Mouse (Mus musculus): ENCODE measurements at regions not wholly inside any gene's neighbourhood (a gene's known extent, or its start where the extent isn't known, plus 50 kb on each side); places are given as distances from the start of the nearest gene placed in this dataset.

GRCm38 (mm10) chr3:105359636-105360035, 92.5 kb upstream of the Kcnd3 start:
- no peaks in the 10 kb centered on the region for H3K36me3 ChIP-seq (ENCODE audit: insufficient read depth)
- ATAC-seq (ENCODE audit: insufficient read depth) = no peak
- no peak overlapping the region for H3K4me2 ChIP-seq
- H3K9me3 ChIP-seq (ENCODE audit: low read depth, low read length) = no peaks in the 10 kb centered on the region
- DNase-seq = no peak
- 48% methylated on average over 3 of the region's 3 CpGs for WGBS
- H3K4me1 ChIP-seq (ENCODE audit: insufficient read depth) = no peaks in the 10 kb centered on the region
- H3K9ac ChIP-seq = no peak overlapping the region
- TF ChIP-seq CTCF (IDR thresholded peaks at IDR 0.05; ENCODE audit: low read depth) = no peak
- no peaks in the 10 kb centered on the region for H3K27me3 ChIP-seq (ENCODE audit: insufficient read depth, low read length)
- no peak overlapping the region for H3K27ac ChIP-seq (ENCODE audit: low read depth)
- H3K4me3 ChIP-seq (ENCODE audit: low read depth, low read length) = no peak overlapping the region

GRCm38 (mm10) chr3:105364685-105365084, 87.4 kb upstream of the Kcnd3 start:
- H3K27ac ChIP-seq (ENCODE audit: low read depth) = no peak overlapping the region
- no peaks in the 10 kb centered on the region for H3K36me3 ChIP-seq (ENCODE audit: insufficient read depth)
- no peak overlapping the region for H3K4me3 ChIP-seq (ENCODE audit: low read depth, low read length)
- H3K4me1 ChIP-seq (ENCODE audit: insufficient read depth) = no peaks in the 10 kb centered on the region
- no peaks in the 10 kb centered on the region for H3K27me3 ChIP-seq (ENCODE audit: insufficient read depth, low read length)
- no peaks in the 10 kb centered on the region for H3K9me3 ChIP-seq (ENCODE audit: low read depth, low read length)
- no peak overlapping the region for H3K9ac ChIP-seq
- H3K4me2 ChIP-seq = no peak overlapping the region
- 83% methylated on average over 5 of the region's 5 CpGs for WGBS
- no peak for TF ChIP-seq CTCF (IDR thresholded peaks at IDR 0.05; ENCODE audit: low read depth)
- DNase-seq (no peak), ATAC-seq (ENCODE audit: insufficient read depth) (no peak)

GRCm38 (mm10) chr3:105366806-105367205, 85.3 kb upstream of the Kcnd3 start:
- Histone ChIP-seq H3K4me3 (ENCODE audit: low read depth, low read length) (no peak overlapping the region), H3K4me2 (no peak overlapping the region), H3K4me1 (ENCODE audit: insufficient read depth) (no peaks in the 10 kb centered on the region), H3K9me3 (ENCODE audit: low read depth, low read length) (no peaks in the 10 kb centered on the region), H3K36me3 (ENCODE audit: insufficient read depth) (no peaks in the 10 kb centered on the region), H3K9ac (no peak overlapping the region), H3K27me3 (ENCODE audit: insufficient read depth, low read length) (no peaks in the 10 kb centered on the region), H3K27ac (ENCODE audit: low read depth) (no peak overlapping the region)
- DNase-seq = no peak
- ATAC-seq (ENCODE audit: insufficient read depth) = no peak
- no peak for TF ChIP-seq CTCF (IDR thresholded peaks at IDR 0.05; ENCODE audit: low read depth)
- WGBS = 80% methylated on average over 6 of the region's 6 CpGs

- WGBS = 65% methylated on average over 8 of the region's 8 CpGs
- DNase-seq (no peak), ATAC-seq (ENCODE audit: insufficient read depth) (no peak)
- Histone ChIP-seq H3K9me3 (ENCODE audit: low read depth, low read length) (no peaks in the 10 kb centered on the region), H3K27me3 (ENCODE audit: insufficient read depth, low read length) (no peaks in the 10 kb centered on the region), H3K4me1 (ENCODE audit: insufficient read depth) (no peaks in the 10 kb centered on the region), H3K36me3 (ENCODE audit: insufficient read depth) (no peaks in the 10 kb centered on the region), H3K4me2 (no peak overlapping the region), H3K27ac (ENCODE audit: low read depth) (no peak overlapping the region), H3K9ac (no peak overlapping the region), H3K4me3 (ENCODE audit: low read depth, low read length) (no peak overlapping the region)
- TF ChIP-seq CTCF (IDR thresholded peaks at IDR 0.05; ENCODE audit: low read depth) = no peak
Observed at GRCm38 (mm10) chr3:105367972-105368371, 84.2 kb upstream of the Kcnd3 start.

GRCm38 (mm10) chr3:105372371-105372828, 79.7 kb upstream of the Kcnd3 start:
- ATAC-seq (ENCODE audit: insufficient read depth) (no peak), DNase-seq (no peak)
- H3K27me3 ChIP-seq (ENCODE audit: insufficient read depth, low read length) = no peaks in the 10 kb centered on the region
- 67% methylated on average over 6 of the region's 6 CpGs for WGBS
- TF ChIP-seq CTCF (IDR thresholded peaks at IDR 0.05; ENCODE audit: low read depth) = no peak
- no peak overlapping the region for H3K4me3 ChIP-seq (ENCODE audit: low read depth, low read length)
- no peaks in the 10 kb centered on the region for H3K4me1 ChIP-seq (ENCODE audit: insufficient read depth)
- no peak overlapping the region for H3K27ac ChIP-seq (ENCODE audit: low read depth)
- H3K4me2 ChIP-seq = no peak overlapping the region
- H3K9me3 ChIP-seq (ENCODE audit: low read depth, low read length) = no peaks in the 10 kb centered on the region
- H3K36me3 ChIP-seq (ENCODE audit: insufficient read depth) = no peaks in the 10 kb centered on the region
- H3K9ac ChIP-seq = no peak overlapping the region

- H3K36me3 ChIP-seq (ENCODE audit: insufficient read depth) = no peaks in the 10 kb centered on the region
- 80% methylated on average over 1 of the region's 1 CpGs for WGBS
- no peak for TF ChIP-seq CTCF (IDR thresholded peaks at IDR 0.05; ENCODE audit: low read depth)
- no peaks in the 10 kb centered on the region for H3K27me3 ChIP-seq (ENCODE audit: insufficient read depth, low read length)
- no peak overlapping the region for H3K4me2 ChIP-seq
- H3K9ac ChIP-seq = no peak overlapping the region
- DNase-seq (no peak), ATAC-seq (ENCODE audit: insufficient read depth) (no peak)
- no peaks in the 10 kb centered on the region for H3K4me1 ChIP-seq (ENCODE audit: insufficient read depth)
- H3K9me3 ChIP-seq (ENCODE audit: low read depth, low read length) = no peaks in the 10 kb centered on the region
- H3K4me3 ChIP-seq (ENCODE audit: low read depth, low read length) = no peak overlapping the region
- H3K27ac ChIP-seq (ENCODE audit: low read depth) = no peak overlapping the region
Observed at GRCm38 (mm10) chr3:105374306-105374705, 77.8 kb upstream of the Kcnd3 start.

GRCm38 (mm10) chr3:105374836-105375235, 77.3 kb upstream of the Kcnd3 start:
- H3K27ac ChIP-seq (ENCODE audit: low read depth) = no peak overlapping the region
- H3K4me3 ChIP-seq (ENCODE audit: low read depth, low read length) = no peak overlapping the region
- DNase-seq = no peak

GRCm38 (mm10) chr3:105375383-105375782, 76.7 kb upstream of the Kcnd3 start:
- WGBS = 71% methylated on average over 5 of the region's 5 CpGs
- H3K9ac ChIP-seq = no peak overlapping the region

More at GRCm38 (mm10) chr3:105374836-105375235, 77.3 kb upstream of the Kcnd3 start:
- Histone ChIP-seq H3K9me3 (ENCODE audit: low read depth, low read length) (no peaks in the 10 kb centered on the region), H3K9ac (no peak overlapping the region), H3K4me1 (ENCODE audit: insufficient read depth) (no peaks in the 10 kb centered on the region), H3K27me3 (ENCODE audit: insufficient read depth, low read length) (no peaks in the 10 kb centered on the region), H3K4me2 (no peak overlapping the region), H3K36me3 (ENCODE audit: insufficient read depth) (no peaks in the 10 kb centered on the region)
- TF ChIP-seq CTCF (IDR thresholded peaks at IDR 0.05; ENCODE audit: low read depth) = no peak
- no peak for ATAC-seq (ENCODE audit: insufficient read depth)

More at GRCm38 (mm10) chr3:105375383-105375782, 76.7 kb upstream of the Kcnd3 start:
- DNase-seq (no peak), ATAC-seq (ENCODE audit: insufficient read depth) (no peak)
- Histone ChIP-seq H3K4me3 (ENCODE audit: low read depth, low read length) (no peak overlapping the region), H3K36me3 (ENCODE audit: insufficient read depth) (no peaks in the 10 kb centered on the region), H3K4me1 (ENCODE audit: insufficient read depth) (no peaks in the 10 kb centered on the region), H3K27ac (ENCODE audit: low read depth) (no peak overlapping the region), H3K9me3 (ENCODE audit: low read depth, low read length) (no peaks in the 10 kb centered on the region), H3K4me2 (no peak overlapping the region), H3K27me3 (ENCODE audit: insufficient read depth, low read length) (no peaks in the 10 kb centered on the region)
- no peak for TF ChIP-seq CTCF (IDR thresholded peaks at IDR 0.05; ENCODE audit: low read depth)
